Mouse (Mus musculus) lung, adult 2 months (tissue): Measurements from ENCODE around the gene Samd4. TPM values are rescaled to one million over a fixed set of nuclear protein-coding genes. Genes with fewer than 3 reads are reported as not detected.

Experiments used
- DNase-seq: peaks from one replicate; pipeline ENCODE4 v3.0.0; 2022
- H3K4me1 ChIP-seq: fragments of 200-500 bp; 2 replicates; pipeline ENCODE4 v1.6.1; 2011; ENCODE audit warnings: low read length; ENCODE audit not compliant: control insufficient read depth, insufficient read depth
- H3K4me3 ChIP-seq: fragments of 200-500 bp; replicated peaks from 2 replicates; pipeline ENCODE3; 2011; ENCODE audit warnings: low read depth, mild to moderate bottlenecking, control low read depth, low read length; ENCODE audit errors: extremely low read depth
- CTCF ChIP-seq: fragments of 200-500 bp; IDR thresholded peaks from 2 replicates; pipeline ENCODE4 v1.5.1; 2011; ENCODE audit warnings: mild to moderate bottlenecking, low read length, control low read depth; ENCODE audit not compliant: insufficient read depth
- POLR2A ChIP-seq: fragments of 200-500 bp; IDR thresholded peaks from 2 replicates; pipeline ENCODE4 v1.6.1; 2011; ENCODE audit warnings: low read depth, mild to moderate bottlenecking, control low read depth, low read length, borderline replicate concordance; ENCODE audit errors: extremely low read depth
- WGBS: fragments of 180-500 bp; shearing (Covaris S2); methylation state at CpG from one replicate; pipeline ENCODE4 v1.1.7; 2018; 5-methylcytosine and 5-hydroxymethylcytosine counted together
- polyA plus RNA-seq: library from polyadenylated mRNA; depleted of rRNA; stranded (reverse); fragments of >200 nt; gene quantifications from 2 replicates; pipeline ENCODE4 v1.2.3, GENCODE M21; 2012; rRNA removed

Gene Samd4
- polyA plus RNA-seq, 1 experiment = 28.4 TPM

- TF ChIP-seq CTCF = no peak
- no peak for TF ChIP-seq POLR2A
- no peak overlapping the region for H3K4me3 ChIP-seq
- 63% methylated on average over 9 of the region's 10 CpGs for WGBS
- DNase-seq = no peak
- no peaks in the 10 kb centered on the region for H3K4me1 ChIP-seq
Measured at GRCm38 (mm10) chr14:47116062-47116762, 233.6 kb downstream of the Samd4 start.

- no peak for DNase-seq
- no peak for TF ChIP-seq POLR2A
- TF ChIP-seq CTCF = no peak
- no peaks in the 10 kb centered on the region for H3K4me1 ChIP-seq
- WGBS = 49% methylated on average over 7 of the region's 7 CpGs
- no peak overlapping the region for H3K4me3 ChIP-seq
Measured at GRCm38 (mm10) chr14:47117522-47117921, 234.9 kb downstream of the Samd4 start.

- no peak for TF ChIP-seq POLR2A
- no peak for TF ChIP-seq CTCF
- 75% methylated on average over 5 of the region's 5 CpGs for WGBS
- H3K4me1 ChIP-seq = no peaks in the 10 kb centered on the region
- no peak overlapping the region for H3K4me3 ChIP-seq
- DNase-seq = no peak
Measured at GRCm38 (mm10) chr14:47127987-47128386, 245.3 kb downstream of the Samd4 start.

GRCm38 (mm10) chr14:47133948-47134347 lies 251.3 kb downstream of the Samd4 start:
- TF ChIP-seq CTCF (no peak), POLR2A (no peak)
- DNase-seq = no peak
- Histone ChIP-seq H3K4me3 (no peak overlapping the region), H3K4me1 (no peaks in the 10 kb centered on the region)
- WGBS = 71% methylated on average over 10 of the region's 10 CpGs

DNA sequence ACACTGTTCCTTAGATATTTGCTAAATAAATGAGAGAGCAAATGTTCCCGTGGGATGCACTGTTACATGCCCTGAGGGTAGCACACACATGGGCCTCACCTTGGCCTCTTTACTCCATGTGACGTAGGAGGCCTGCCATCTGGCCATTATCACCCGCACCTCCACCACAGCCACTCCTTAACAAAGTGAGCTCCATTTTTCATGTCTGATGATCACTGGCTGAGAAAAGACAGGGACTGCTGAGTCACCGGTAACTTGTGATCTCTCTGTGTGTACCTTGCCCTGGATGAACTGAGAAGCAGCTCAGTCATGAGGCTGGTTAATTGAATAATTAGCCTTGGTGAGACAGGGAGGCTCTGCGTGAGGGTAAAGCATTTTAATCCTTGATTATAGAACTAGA lies 254.0 kb downstream of the Samd4 start:
- 80% methylated on average over 5 of the region's 5 CpGs for whole genome bisulfite sequencing
- Histone ChIP-seq H3K4me1 (no peaks in the 10 kb centered on the region), H3K4me3 (no peak overlapping the region)
- no peak for DNase-seq
- TF ChIP-seq POLR2A = no peak
- TF ChIP-seq CTCF = no peak

DNA sequence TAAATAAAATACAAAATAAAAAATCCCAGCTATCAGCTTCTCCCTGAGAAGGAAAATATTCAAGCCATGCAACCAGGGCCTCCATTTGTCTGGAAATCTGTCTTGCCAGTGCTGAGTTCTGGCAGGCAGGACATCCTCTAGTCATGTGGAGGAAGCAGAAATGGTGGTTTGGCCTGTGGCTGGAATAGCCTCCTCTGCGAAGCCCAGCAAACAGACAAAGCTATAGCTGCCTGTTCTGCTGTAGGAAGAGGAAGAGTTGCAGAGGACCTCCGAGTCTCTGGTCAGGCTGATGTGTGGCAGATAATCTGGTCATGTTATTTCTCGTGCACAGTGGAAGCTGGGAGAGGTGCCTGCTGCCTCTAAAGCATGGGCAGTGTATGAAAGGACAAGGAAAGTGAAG lies 256.2 kb downstream of the Samd4 start:
- Histone ChIP-seq H3K4me3 (no peak overlapping the region), H3K4me1 (no peaks in the 10 kb centered on the region)
- TF ChIP-seq POLR2A = no peak
- no peak for TF ChIP-seq CTCF
- no peak for DNase-seq
- WGBS = 60% methylated on average over 3 of the region's 3 CpGs

GRCm38 (mm10) chr14:47144326-47144725 lies 261.7 kb downstream of the Samd4 start:
- no peak for DNase-seq
- Histone ChIP-seq H3K4me3 (no peak overlapping the region), H3K4me1 (no peaks in the 10 kb centered on the region)
- 83% methylated on average over 5 of the region's 5 CpGs for WGBS
- TF ChIP-seq POLR2A = no peak
- no peak for TF ChIP-seq CTCF

DNA sequence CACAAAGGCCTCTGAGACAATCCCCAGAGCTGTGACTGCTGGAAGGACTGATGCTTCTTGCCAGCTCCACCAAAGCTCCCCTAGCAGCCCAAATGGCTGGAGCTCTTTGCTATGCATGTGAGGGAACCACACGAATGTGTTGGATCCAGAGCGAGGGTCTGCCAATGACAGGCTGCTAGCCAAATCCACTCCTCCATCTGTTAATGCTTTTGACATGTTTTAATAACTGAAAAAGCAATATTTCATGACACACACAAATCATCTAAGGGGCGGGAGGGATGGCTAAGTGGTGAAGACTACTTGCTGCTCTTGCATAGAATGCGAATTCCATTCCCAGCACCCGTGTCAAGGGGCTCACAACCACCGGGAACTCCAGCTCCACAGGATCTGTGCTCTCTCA lies 268.7 kb downstream of the Samd4 start:
- Histone ChIP-seq H3K4me1 (no peaks in the 10 kb centered on the region), H3K4me3 (no peak overlapping the region)
- no peak for DNase-seq
- TF ChIP-seq POLR2A (no peak), CTCF (no peak)
- WGBS = 86% methylated on average over 6 of the region's 6 CpGs

GRCm38 (mm10) chr14:47154303-47154702 lies 271.6 kb downstream of the Samd4 start:
- 65% methylated on average over 3 of the region's 3 CpGs for WGBS
- H3K4me1 ChIP-seq = no peaks in the 10 kb centered on the region
- no peak overlapping the region for H3K4me3 ChIP-seq
- DNase-seq = no peak
- no peak for TF ChIP-seq CTCF
- no peak for TF ChIP-seq POLR2A

Other genes starting within 250 kb of the Samd4 start
- gene Cdkn3, start 122.3 kb upstream of the Samd4 start, polyA plus RNA-seq = 0.50 and 1.1 TPM in 2 replicates
- 44.8 and 48.8 TPM in 2 replicates for gene Cnih1, start 94.4 kb upstream of the Samd4 start, polyA plus RNA-seq
- 10.7 and 20.7 TPM in 2 replicates for gene Gmfb, start 60.6 kb upstream of the Samd4 start, polyA plus RNA-seq
- gene Cgrrf1, start 50.7 kb upstream of the Samd4 start, polyA plus RNA-seq = 24.3 and 28.2 TPM in 2 replicates